Mouse (Mus musculus) hindbrain, embryonic 11.5 days (tissue): ENCODE data around the gene Gm609. TPM values are rescaled to one million over a fixed set of nuclear protein-coding genes. Genes with fewer than 3 reads are reported as not detected.

Source experiments
- ATAC-seq: fragments of 200-750 bp; cut with Nextera tagmentation; 2 replicates; pipeline ENCODE4 v1.8.0; 2017; ENCODE audit warnings: mild to moderate bottlenecking, moderate TSS enrichment, moderate library complexity; ENCODE audit not compliant: low FRiP score
- DNase-seq: peaks from one replicate; pipeline ENCODE4 v3.0.0-alpha.2; 2015; ENCODE audit warnings: low spot score
- H3K27ac ChIP-seq: fragments of 300-500 bp; sonication (generic); 2 replicates; pipeline ENCODE4 v1.5.1; 2014; ENCODE audit warnings: mild to moderate bottlenecking, low read depth, low read length
- H3K27me3 ChIP-seq: fragments of 300-500 bp; sonication (generic); 2 replicates; pipeline ENCODE4 v1.6.1; 2014; ENCODE audit warnings: mild to moderate bottlenecking, low read length, moderate library complexity, mixed read lengths; ENCODE audit not compliant: control insufficient read depth, insufficient read depth
- H3K36me3 ChIP-seq: fragments of 300-500 bp; sonication (generic); 2 replicates; pipeline ENCODE4 v1.6.1; 2014; ENCODE audit warnings: mild to moderate bottlenecking, low read length, moderate library complexity, mixed read lengths; ENCODE audit not compliant: control insufficient read depth, insufficient read depth
- H3K4me1 ChIP-seq: fragments of 300-500 bp; sonication (generic); replicated peaks from 2 replicates; pipeline ENCODE4 v1.6.1; 2014; ENCODE audit warnings: low read length, mixed read lengths; ENCODE audit not compliant: control insufficient read depth, insufficient read depth
- H3K4me2 ChIP-seq: fragments of 300-500 bp; sonication (generic); replicated peaks from 2 replicates; pipeline ENCODE4 v1.6.1; 2014; ENCODE audit warnings: mild to moderate bottlenecking, low read depth, low read length
- H3K4me3 ChIP-seq: fragments of 300-500 bp; sonication (generic); 2 replicates; pipeline ENCODE4 v1.5.1; 2014; ENCODE audit warnings: low read depth, low read length
- H3K9ac ChIP-seq: fragments of 300-500 bp; sonication (generic); 2 replicates; pipeline ENCODE4 v1.6.1; 2014; ENCODE audit warnings: low read depth, low read length
- H3K9me3 ChIP-seq: fragments of 300-500 bp; sonication (generic); 2 replicates; pipeline ENCODE4 v1.6.1; 2016; ENCODE audit warnings: low read length; ENCODE audit not compliant: control insufficient read depth
- WGBS: fragments of 180-500 bp; shearing (Covaris S2); extraction: QIAGEN DNeasy Blood & Tissue Kit; methylation state at CpG from one replicate; pipeline ENCODE4 v1.1.7; 2014; 5-methylcytosine and 5-hydroxymethylcytosine counted together
- polyA plus RNA-seq: library from polyadenylated mRNA; unstranded; fragments of >200 nt; fragmentation: Nextera tagmentation; extraction: Ambion mirVana; gene quantifications from 2 replicates; pipeline ENCODE4 v1.2.1, GENCODE M21; 2014

Gm609 gene
- polyA plus RNA-seq, 1 experiment from 2014 or later = not detected

DNA sequence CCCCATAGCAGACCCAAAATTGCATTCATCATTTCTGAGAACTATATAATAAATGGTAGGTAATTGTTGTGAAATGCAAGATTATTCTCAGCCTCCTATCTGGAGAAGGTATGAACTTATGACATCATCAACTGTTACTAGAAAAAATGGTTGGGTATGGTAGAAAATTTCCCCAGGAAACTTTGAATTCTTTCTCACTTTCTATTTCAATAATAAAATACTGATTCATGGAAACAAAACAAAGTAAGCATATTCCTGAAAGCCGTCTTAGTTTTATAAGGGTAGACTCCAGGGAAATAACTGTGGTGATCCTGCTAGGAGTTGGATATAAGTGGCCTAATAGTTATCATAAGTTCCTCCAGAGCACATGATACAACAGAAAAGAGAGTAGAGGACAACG is 103.7 kb downstream of the Gm609 start:
- Histone ChIP-seq H3K9me3 (no peaks in the 10 kb centered on the region), H3K9ac (no peak overlapping the region), H3K36me3 (no peaks in the 10 kb centered on the region), H3K27me3 (no peaks in the 10 kb centered on the region), H3K4me3 (no peak overlapping the region), H3K27ac (no peak overlapping the region), H3K4me2 (no peak overlapping the region), H3K4me1 (no peaks in the 10 kb centered on the region)
- ATAC-seq = no peak
- WGBS = 87% methylated on average over 2 of the region's 2 CpGs
- no peak for DNase-seq

DNA sequence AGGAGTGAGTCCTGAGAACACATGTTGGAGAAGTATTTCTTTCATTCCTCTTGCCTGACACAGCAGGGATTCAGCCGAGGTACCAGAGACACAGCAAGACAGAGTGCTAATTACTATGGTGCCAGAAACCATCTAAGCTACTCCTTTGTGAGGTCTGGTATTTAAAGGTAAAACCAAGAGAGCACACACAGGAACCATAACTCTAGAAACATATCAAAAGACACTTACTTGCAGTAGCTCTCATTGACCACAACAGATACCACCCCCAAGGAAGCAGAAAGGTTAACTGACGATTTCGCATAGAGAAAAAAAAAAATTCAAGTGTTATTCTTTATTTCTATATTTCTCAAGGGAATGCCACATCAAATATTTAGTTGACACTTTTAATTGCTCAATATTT is 111.0 kb downstream of the Gm609 start:
- Histone ChIP-seq H3K27me3 (no peaks in the 10 kb centered on the region), H3K9ac (no peak overlapping the region), H3K27ac (no peak overlapping the region), H3K4me3 (no peak overlapping the region), H3K36me3 (no peaks in the 10 kb centered on the region), H3K4me2 (no peak overlapping the region), H3K4me1 (no peaks in the 10 kb centered on the region), H3K9me3 (no peaks in the 10 kb centered on the region)
- DNase-seq (no peak), ATAC-seq (no peak)
- 79% methylated on average over 3 of the region's 3 CpGs for WGBS

DNA sequence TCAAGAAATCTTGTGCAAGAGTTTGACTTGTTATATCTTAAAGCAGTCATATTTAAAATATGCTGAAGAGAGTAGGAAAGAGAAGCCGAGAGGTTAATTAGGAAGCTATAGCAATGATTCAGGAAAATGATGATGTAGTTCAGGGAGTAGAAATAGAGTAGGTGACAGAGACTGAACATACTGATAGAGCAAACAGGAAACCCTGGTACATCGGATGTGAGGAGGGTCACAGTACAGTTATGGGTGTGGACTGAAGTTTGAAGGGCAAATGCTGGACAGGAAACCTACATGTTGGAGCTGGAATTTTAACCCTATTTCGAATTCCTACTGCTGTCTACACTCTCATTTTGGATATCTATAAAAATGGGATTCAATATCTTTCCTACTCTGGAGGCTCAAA is 113.8 kb downstream of the Gm609 start:
- Histone ChIP-seq H3K36me3 (no peaks in the 10 kb centered on the region), H3K4me1 (no peaks in the 10 kb centered on the region), H3K27ac (no peak overlapping the region), H3K4me3 (no peak overlapping the region), H3K27me3 (no peaks in the 10 kb centered on the region), H3K9me3 (no peaks in the 10 kb centered on the region), H3K4me2 (no peak overlapping the region), H3K9ac (no peak overlapping the region)
- no peak for ATAC-seq
- WGBS = 87% methylated on average over 3 of the region's 3 CpGs
- no peak for DNase-seq

DNA sequence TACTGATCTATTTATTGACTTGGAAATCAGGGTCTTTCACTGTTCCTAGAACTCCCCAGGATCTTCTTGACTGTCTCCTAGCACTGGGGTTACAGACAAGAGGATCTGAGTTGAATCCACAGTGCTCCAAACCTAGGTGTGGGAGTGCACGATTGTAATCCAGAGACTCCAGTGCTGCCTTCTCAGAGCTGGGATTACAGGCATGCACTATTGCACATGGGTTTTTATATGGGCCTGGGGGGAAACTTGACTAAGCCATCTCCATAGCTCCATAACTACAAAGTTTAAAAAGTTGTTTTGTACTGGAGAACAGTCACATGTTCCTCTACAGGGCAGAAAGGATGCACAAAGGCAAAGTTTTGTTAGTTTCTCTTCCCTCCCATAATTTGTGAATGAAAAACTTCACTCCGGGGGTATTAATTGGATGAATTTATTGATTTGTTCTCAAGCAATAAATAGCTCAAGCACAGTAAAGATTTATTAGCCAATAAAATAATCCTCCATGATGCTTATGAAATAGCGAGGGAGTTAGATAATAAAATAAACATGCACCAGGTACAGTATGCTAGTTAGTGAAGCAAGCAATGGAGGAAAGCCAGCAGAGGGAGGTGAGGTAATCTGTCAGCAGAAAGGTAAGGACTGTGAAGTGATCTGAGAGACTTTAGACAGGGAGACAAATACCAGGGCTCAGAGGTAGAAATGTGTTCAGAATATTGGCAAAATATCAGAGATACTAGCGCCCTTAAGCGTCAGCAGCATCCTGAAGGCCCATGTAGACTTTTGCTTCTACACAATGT is 114.4 kb downstream of the Gm609 start:
- WGBS = 93% methylated on average over 5 of the region's 5 CpGs
- Histone ChIP-seq H3K27ac (no peak overlapping the region), H3K27me3 (no peaks in the 10 kb centered on the region), H3K4me1 (no peaks in the 10 kb centered on the region), H3K4me3 (no peak overlapping the region), H3K9ac (no peak overlapping the region), H3K9me3 (no peaks in the 10 kb centered on the region), H3K36me3 (no peaks in the 10 kb centered on the region), H3K4me2 (no peak overlapping the region)
- ATAC-seq (no peak), DNase-seq (no peak)

DNA sequence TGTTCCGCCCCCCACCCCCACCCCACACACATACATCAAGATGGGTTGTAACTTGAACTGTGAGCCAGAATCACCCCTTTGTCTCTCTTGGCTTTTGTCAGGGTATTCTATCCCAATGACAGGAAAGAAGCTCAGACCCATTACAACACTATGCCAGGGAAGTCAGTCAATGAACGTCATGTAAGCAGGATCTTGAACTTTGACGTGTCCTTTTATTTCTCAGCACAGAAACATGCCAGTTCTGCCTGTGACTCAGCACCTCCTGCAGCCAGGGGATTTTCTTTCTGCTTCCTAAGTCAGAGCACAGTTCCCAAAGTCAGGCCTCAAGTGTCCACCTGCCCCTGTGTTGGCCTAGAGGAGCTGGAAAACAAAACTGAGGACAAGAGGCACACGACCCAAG is 115.4 kb downstream of the Gm609 start:
- WGBS = 88% methylated on average over 4 of the region's 4 CpGs
- DNase-seq (no peak), ATAC-seq (no peak)
- H3K27me3 ChIP-seq = no peaks in the 10 kb centered on the region
- H3K4me3 ChIP-seq = no peak overlapping the region
- no peaks in the 10 kb centered on the region for H3K9me3 ChIP-seq
- no peaks in the 10 kb centered on the region for H3K36me3 ChIP-seq
- no peak overlapping the region for H3K27ac ChIP-seq
- H3K4me1 ChIP-seq = no peaks in the 10 kb centered on the region
- H3K9ac ChIP-seq = no peak overlapping the region
- H3K4me2 ChIP-seq = no peak overlapping the region

DNA sequence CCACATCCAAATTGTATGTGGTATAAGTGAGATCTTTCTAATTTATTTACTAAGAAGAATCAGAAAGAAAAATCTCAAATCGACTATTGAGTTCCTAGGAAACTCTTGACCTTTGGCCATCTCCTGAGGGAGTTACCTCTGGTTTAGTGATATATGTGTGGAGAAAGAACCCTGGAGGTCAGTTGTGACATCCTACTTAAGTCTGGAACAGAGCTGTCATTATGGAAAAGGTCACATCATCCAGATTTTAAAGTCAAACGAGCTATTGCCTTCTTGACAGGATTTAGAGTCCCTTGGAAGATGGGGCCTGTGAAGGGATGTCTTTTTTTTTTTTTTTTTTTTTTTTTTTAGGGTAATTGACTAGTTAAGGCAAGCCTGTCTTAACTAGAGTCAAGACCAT is 116.0 kb downstream of the Gm609 start:
- DNase-seq (no peak), ATAC-seq (no peak)
- no peak overlapping the region for H3K4me2 ChIP-seq
- H3K4me1 ChIP-seq = no peaks in the 10 kb centered on the region
- 62% methylated on average over 2 of the region's 2 CpGs for WGBS
- H3K9ac ChIP-seq = no peak overlapping the region
- no peaks in the 10 kb centered on the region for H3K27me3 ChIP-seq
- no peaks in the 10 kb centered on the region for H3K9me3 ChIP-seq
- no peak overlapping the region for H3K4me3 ChIP-seq
- H3K36me3 ChIP-seq = no peaks in the 10 kb centered on the region
- H3K27ac ChIP-seq = no peak overlapping the region

DNA sequence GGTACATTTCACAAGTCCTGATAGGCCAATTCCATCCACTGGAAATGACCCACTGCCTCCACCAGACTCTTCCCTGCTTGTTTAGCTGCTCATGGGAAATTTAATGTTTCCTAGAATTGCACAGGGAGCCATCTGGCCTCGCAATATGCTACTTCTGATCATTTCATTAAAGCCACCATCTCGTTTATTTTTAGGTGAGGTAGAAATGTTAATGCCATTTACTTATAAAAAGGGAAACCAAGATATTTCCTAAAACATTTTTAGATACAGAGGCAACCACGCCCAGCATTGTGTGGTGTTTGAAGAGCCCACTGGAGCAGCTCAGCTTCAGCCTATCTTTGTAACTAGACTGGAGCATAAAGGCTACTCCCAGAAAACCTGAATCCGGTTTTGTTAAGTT is 116.5 kb downstream of the Gm609 start:
- Histone ChIP-seq H3K4me1 (no peaks in the 10 kb centered on the region), H3K27me3 (no peaks in the 10 kb centered on the region), H3K9ac (no peak overlapping the region), H3K36me3 (no peaks in the 10 kb centered on the region), H3K27ac (no peak overlapping the region), H3K4me3 (no peak overlapping the region), H3K4me2 (no peak overlapping the region), H3K9me3 (no peaks in the 10 kb centered on the region)
- ATAC-seq = no peak
- no peak for DNase-seq
- WGBS = 83% methylated on average over 4 of the region's 4 CpGs

DNA sequence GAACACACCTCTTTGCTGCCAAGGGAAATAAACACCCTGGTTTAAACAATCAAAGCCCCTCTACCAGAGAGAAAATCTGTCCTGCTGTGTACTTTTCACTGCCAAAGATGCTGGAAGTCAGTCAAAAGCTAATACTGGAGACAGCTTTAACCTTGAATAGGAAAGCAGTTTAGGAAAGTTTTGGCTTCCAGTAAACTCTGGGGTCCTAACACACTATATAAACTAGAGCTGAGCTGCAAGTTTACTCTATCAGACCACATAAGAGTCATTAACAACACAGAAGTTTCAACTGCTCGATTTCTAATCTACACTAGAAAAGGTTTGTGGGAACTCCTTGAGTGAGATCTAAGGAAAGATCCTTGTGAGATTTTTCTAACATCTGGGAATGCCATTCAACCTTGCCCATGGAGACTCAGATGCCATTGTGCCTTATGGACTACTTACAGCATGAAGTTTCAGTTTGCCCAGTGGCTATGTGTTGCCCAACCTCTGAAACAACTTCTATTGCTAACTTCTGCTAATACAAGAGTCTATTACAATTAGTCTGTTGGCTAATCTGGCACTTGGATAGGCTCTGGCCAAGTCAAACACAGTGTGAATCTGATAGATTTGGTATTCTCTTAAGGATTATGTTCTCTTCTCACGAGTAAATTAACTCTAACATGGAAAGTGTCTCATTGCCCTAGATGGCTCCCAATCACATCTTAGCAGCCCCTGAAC is 117.1 kb downstream of the Gm609 start:
- no peak for DNase-seq
- no peaks in the 10 kb centered on the region for H3K9me3 ChIP-seq

DNA sequence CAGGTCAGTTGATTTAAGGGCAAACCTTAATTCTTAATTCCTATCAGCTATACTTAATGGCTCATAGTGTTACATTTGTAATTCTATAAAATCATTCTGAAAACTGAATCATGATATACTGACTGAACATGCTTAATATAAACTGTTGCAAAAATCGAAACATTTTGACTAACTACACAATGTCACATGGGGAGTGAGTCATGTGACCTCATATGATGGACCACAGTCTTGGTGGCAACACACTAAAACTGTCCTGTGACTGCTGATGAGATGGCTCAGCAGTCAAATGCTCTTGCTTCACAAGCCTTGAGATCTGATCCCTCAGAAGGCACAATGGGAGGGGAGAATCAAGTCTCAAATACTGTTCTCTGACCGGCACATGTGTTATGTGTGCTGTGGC is 118.7 kb downstream of the Gm609 start:
- no peak overlapping the region for H3K9ac ChIP-seq
- H3K27me3 ChIP-seq = no peaks in the 10 kb centered on the region
- ATAC-seq = no peak
- no peaks in the 10 kb centered on the region for H3K9me3 ChIP-seq
- no peak overlapping the region for H3K4me3 ChIP-seq
- H3K27ac ChIP-seq = no peak overlapping the region
- H3K36me3 ChIP-seq = no peaks in the 10 kb centered on the region
- no peak overlapping the region for H3K4me2 ChIP-seq
- H3K4me1 ChIP-seq = no peaks in the 10 kb centered on the region
- 84% methylated on average over 2 of the region's 2 CpGs for WGBS
- no peak for DNase-seq

More for the DNA sequence above, 117.1 kb downstream of the Gm609 start:
- Histone ChIP-seq H3K9ac (no peak overlapping the region), H3K4me1 (no peaks in the 10 kb centered on the region), H3K27ac (no peak overlapping the region), H3K4me2 (no peak overlapping the region), H3K4me3 (no peak overlapping the region), H3K27me3 (no peaks in the 10 kb centered on the region), H3K36me3 (no peaks in the 10 kb centered on the region)
- WGBS = 83% methylated on average over 2 of the region's 2 CpGs
- ATAC-seq = no peak
